In genomic region chr4:41065196-41065595, GRCm38 (mm10) we compare ENCODE assay signal across 22 mouse cellular contexts. TPM values are rescaled to one million over a fixed set of nuclear protein-coding genes. Genes with fewer than 3 reads are reported as not detected.
A peak's percentile ranks its signal among the peaks of the same experiment; 100 is the strongest.
DNase-seq lines count a peak whose midpoint lies in the region; ATAC-seq and TF ChIP-seq lines count a peak whose summit lies in the region.
"Had no signal": no experiment of that assay in that cellular context is flagged by ENCODE, and none has a peak within 500 bp of the region (broad histone marks: within the 10 kb centered on the region; RNA-seq: fewer than 3 reads in every experiment).

No protein-coding gene starts in this region.

- H3K27me3 ChIP-seq in lung, embryonic 15.5 days, result no peaks in the 10 kb centered on the region; the same call in 1 of the 2 replicates
- H3K27me3 ChIP-seq in embryonic facial prominence, embryonic 15.5 days, result no peaks in the 10 kb centered on the region
- H3K27me3 ChIP-seq in heart, adult 2 months (ENCODE audit: control insufficient read depth, insufficient read depth, low read length), result no peaks in the 10 kb centered on the region
- H3K27me3 ChIP-seq: forebrain, embryonic 13.5 days; hindbrain, embryonic 15.5 days had no signal

- WGBS in lung, embryonic 15.5 days, result 67% methylated on average over 4 of the region's 4 CpGs
- WGBS in embryonic facial prominence, embryonic 15.5 days, result 77% methylated on average over 4 of the region's 4 CpGs
- WGBS in heart, adult 2 months, result 83% methylated on average over 4 of the region's 4 CpGs

- TF ChIP-seq CTCF in heart, adult 2 months (IDR thresholded peaks at IDR 0.05), result no peak

- DNase-seq in lung, postnatal 4 days, result no peak
- peak; percentile 71 for DNase-seq in urinary bladder, postnatal 14 days (ENCODE audit: low spot score)
- DNase-seq in urinary bladder, postnatal 10 days (ENCODE audit: low spot score), result no peak
- peak; percentile 65 to 78 for DNase-seq in urinary bladder, postnatal 36 days (ENCODE audit: low spot score in 2 of 2)
- no peak for DNase-seq in heart, adult 2 months
- DNase-seq: adrenal gland, adult 8-10 months; adrenal gland, postnatal 36 days; cerebellum, adult 2 months; cerebellum, postnatal 10 days; forebrain, postnatal 0 days; gastrocnemius, postnatal 25 days; heart, postnatal 36 days had no signal

- H3K4me2 ChIP-seq in lung, embryonic 15.5 days, result no peak overlapping the region
- no peak overlapping the region for H3K4me2 ChIP-seq in embryonic facial prominence, embryonic 15.5 days (replicated peaks)
- H3K4me2 ChIP-seq: forebrain, embryonic 13.5 days; heart, embryonic 13.5 days; hindbrain, embryonic 15.5 days had no signal

- no peak for TF ChIP-seq EP300 in heart, adult 2 months (IDR thresholded peaks at IDR 0.05; ENCODE audit: insufficient read depth, low read depth, low read length)

- H3K9ac ChIP-seq in lung, embryonic 15.5 days, result no peak overlapping the region
- no peak overlapping the region for H3K9ac ChIP-seq in embryonic facial prominence, embryonic 15.5 days
- H3K9ac ChIP-seq in heart, adult 2 months (ENCODE audit: low read depth, low read length), result no peak overlapping the region
- H3K9ac ChIP-seq: forebrain, embryonic 13.5 days; forebrain, postnatal 0 days; heart, embryonic 13.5 days; hindbrain, embryonic 15.5 days had no signal

- 0 out of 2 replicates have a peak, but pooled peaks cover 6% of the 10 kb centered on the region for H3K4me1 ChIP-seq in lung, embryonic 15.5 days
- H3K4me1 ChIP-seq in embryonic facial prominence, embryonic 15.5 days, result peaks cover 9% of the 10 kb centered on the region; the same call in 1 of the 2 replicates
- no peaks in the 10 kb centered on the region for H3K4me1 ChIP-seq in heart, adult 2 months (ENCODE audit: control insufficient read depth, insufficient read depth, low read length)
- H3K4me1 ChIP-seq: forebrain, embryonic 13.5 days; hindbrain, embryonic 15.5 days had no signal

- H3K4me3 ChIP-seq in lung, embryonic 15.5 days, result no peak overlapping the region
- H3K4me3 ChIP-seq in embryonic facial prominence, embryonic 15.5 days (replicated peaks), result no peak overlapping the region
- no peak overlapping the region for H3K4me3 ChIP-seq in heart, adult 2 months
- H3K4me3 ChIP-seq: forebrain, embryonic 13.5 days; heart, embryonic 13.5 days; hindbrain, embryonic 15.5 days had no signal

- ATAC-seq in lung, embryonic 15.5 days (ENCODE audit: borderline replicate concordance, extremely low read depth, low FRiP score, low TSS enrichment), result 0 out of 2 replicates have a peak, but pooled peaks have one; percentile 19
- no peak for ATAC-seq in embryonic facial prominence, embryonic 15.5 days (ENCODE audit: insufficient number of reproducible peaks, low FRiP score, low TSS enrichment, low read depth)
- ATAC-seq: forebrain, embryonic 13.5 days; forebrain, postnatal 0 days had no signal

- no peaks in the 10 kb centered on the region for H3K36me3 ChIP-seq in lung, embryonic 15.5 days
- H3K36me3 ChIP-seq in embryonic facial prominence, embryonic 15.5 days, result no peaks in the 10 kb centered on the region
- H3K36me3 ChIP-seq in heart, adult 2 months (ENCODE audit: control insufficient read depth, insufficient read depth, low read length), result no peaks in the 10 kb centered on the region
- H3K36me3 ChIP-seq: heart, embryonic 13.5 days; hindbrain, embryonic 15.5 days had no signal

- no peaks in the 10 kb centered on the region for H3K79me2 ChIP-seq in heart, adult 2 months (replicated peaks; ENCODE audit: control insufficient read depth, insufficient read depth, low read length)

- no peaks in the 10 kb centered on the region for H3K9me3 ChIP-seq in lung, embryonic 15.5 days
- H3K9me3 ChIP-seq in embryonic facial prominence, embryonic 15.5 days (replicated peaks), result no peaks in the 10 kb centered on the region
- H3K9me3 ChIP-seq: forebrain, embryonic 13.5 days; heart, embryonic 13.5 days; hindbrain, embryonic 15.5 days had no signal

- TF ChIP-seq POLR2A in heart, adult 2 months (IDR thresholded peaks at IDR 0.05; ENCODE audit: insufficient read depth, low read depth, low read length), result no peak

- no peak overlapping the region for H3K27ac ChIP-seq in lung, embryonic 15.5 days
- peak overlapping the region; percentile 60; the same call in 1 of the 2 replicates for H3K27ac ChIP-seq in embryonic facial prominence, embryonic 15.5 days (replicated peaks)
- H3K27ac ChIP-seq in heart, adult 2 months, result no peak overlapping the region
- H3K27ac ChIP-seq: forebrain, embryonic 13.5 days; heart, embryonic 13.5 days; hindbrain, embryonic 15.5 days had no signal

- intact Hi-C loops in heart, adult 2 months (cut with DNase I), result no loop called here

RNA-seq across cellular contexts. Expression of gene Aqp7, which starts 17.3 kb away (rescaled TPM):
- polyA plus RNA-seq in lung, embryonic 15.5 days (2015; fragmentation: Nextera tagmentation; extraction: Ambion mirVana), result 0.28 TPM in 1 of 2 replicates, not detected in the other
- 0.27 and 0.30 TPM in 2 replicates for polyA plus RNA-seq in embryonic facial prominence, embryonic 15.5 days (2015; fragmentation: Nextera tagmentation; extraction: Ambion mirVana)
- total RNA-seq in heart, adult 2 months (2021), result 10 to 100 TPM; 21.6 to 33.0 TPM
- polyA plus RNA-seq in heart, adult 2 months (2012; rRNA removed), result 32.7 and 53.4 TPM in 2 replicates
- total RNA-seq: ES-E14; forebrain, postnatal 0 days; granulocyte monocyte progenitor cell, adult 5-6 weeks had no signal
- polyA plus RNA-seq: cerebellum, adult 2 months; embryonic facial prominence, embryonic 11.5 days; forebrain, embryonic 13.5 days; forebrain, postnatal 0 days; heart, embryonic 13.5 days; hindbrain, embryonic 11.5 days; hindbrain, embryonic 15.5 days had no signal

RNA-seq across cellular contexts. Expression of gene Aqp3, which starts 32.8 kb away (rescaled TPM):
- polyA plus RNA-seq in lung, embryonic 15.5 days (2015; fragmentation: Nextera tagmentation; extraction: Ambion mirVana), result 1.3 and 2.2 TPM in 2 replicates
- polyA plus RNA-seq in embryonic facial prominence, embryonic 15.5 days (2015; fragmentation: Nextera tagmentation; extraction: Ambion mirVana), result 88.7 and 94.8 TPM in 2 replicates
- not detected for total RNA-seq in heart, adult 2 months (2021)
- 0.20 and 4.2 TPM in 2 replicates for polyA plus RNA-seq in heart, adult 2 months (2012; rRNA removed)
- total RNA-seq: forebrain, postnatal 0 days; gastrocnemius, adult 18-20 months; gastrocnemius, postnatal 25 days; granulocyte monocyte progenitor cell, adult 5-6 weeks; heart, postnatal 36 days had no signal
- polyA plus RNA-seq: forebrain, embryonic 13.5 days had no signal

RNA-seq across cellular contexts. Expression of gene Nol6, which starts 59.1 kb away (rescaled TPM):
- polyA plus RNA-seq in lung, embryonic 15.5 days (2015; fragmentation: Nextera tagmentation; extraction: Ambion mirVana), result 20.6 and 21.9 TPM in 2 replicates
- polyA plus RNA-seq in embryonic facial prominence, embryonic 15.5 days (2015; fragmentation: Nextera tagmentation; extraction: Ambion mirVana), result 25.0 and 28.1 TPM in 2 replicates
- 10 to 100 TPM; 14.9 to 16.4 TPM for total RNA-seq in heart, adult 2 months (2021)
- polyA plus RNA-seq in heart, adult 2 months (2012; rRNA removed), result 17.6 and 21.2 TPM in 2 replicates

Comparison
In these comparisons a context has a peak if more than half of its experiments do, and no peak if none do; other contexts are left out.
1. DNase-seq: peak in urinary bladder, postnatal 14 days (single experiment) and urinary bladder, postnatal 36 days (2 of 2); none in lung, postnatal 4 days (0 of 2), urinary bladder, postnatal 10 days (single experiment) and heart, adult 2 months (0 of 2).
2. RNA of gene Aqp7, which starts 17.3 kb away (polyA plus RNA-seq): 32.7 to 53.4 TPM in heart, adult 2 months; 0.27 to 0.30 TPM in embryonic facial prominence, embryonic 15.5 days and 0.28 TPM in lung, embryonic 15.5 days; every median in the first group is over 10 times any median in the second.
3. RNA of gene Aqp3, which starts 32.8 kb away (polyA plus RNA-seq): 88.7 to 94.8 TPM in embryonic facial prominence, embryonic 15.5 days; 0.20 to 4.2 TPM in heart, adult 2 months and 1.3 to 2.2 TPM in lung, embryonic 15.5 days; every median in the first group is over 10 times any median in the second.